Mouse (Mus musculus) lung, postnatal 0 days (tissue): ENCODE data around the gene Erg.

Experiments
- CTCF ChIP-seq: IDR thresholded peaks from 2 replicates; pipeline ENCODE4 v1.5.1; 2016; ENCODE audit warnings: antibody characterized with exemption, mild to moderate bottlenecking
- EP300 ChIP-seq: IDR thresholded peaks from 2 replicates; pipeline ENCODE4 v1.6.1; 2016; ENCODE audit warnings: antibody characterized with exemption, mild to moderate bottlenecking, control low read depth

DNA sequence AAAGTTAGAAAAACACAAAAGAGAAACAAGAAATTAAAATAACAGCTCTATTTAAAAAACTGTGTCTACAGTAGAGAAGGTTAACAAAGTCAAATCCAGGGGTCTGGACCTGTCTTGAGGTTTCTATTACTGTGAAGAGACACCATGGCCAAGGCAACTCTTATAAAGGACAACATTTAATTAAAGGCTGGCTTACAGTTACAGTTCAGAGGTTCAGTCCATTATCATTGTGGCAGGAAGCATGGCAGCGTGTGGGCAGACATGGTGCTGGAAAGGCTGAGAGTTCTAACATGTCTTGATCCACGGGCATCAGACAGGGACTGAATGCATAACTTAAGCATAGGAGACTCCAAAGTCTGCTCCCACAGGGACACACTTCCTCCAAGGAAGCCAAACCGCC lies 111.4 kb downstream of the Erg start:
- TF ChIP-seq EP300 (no peak), CTCF (no peak)
